Comparison of ENCODE assay signal across 9 mouse cellular contexts in the genomic region with DNA sequence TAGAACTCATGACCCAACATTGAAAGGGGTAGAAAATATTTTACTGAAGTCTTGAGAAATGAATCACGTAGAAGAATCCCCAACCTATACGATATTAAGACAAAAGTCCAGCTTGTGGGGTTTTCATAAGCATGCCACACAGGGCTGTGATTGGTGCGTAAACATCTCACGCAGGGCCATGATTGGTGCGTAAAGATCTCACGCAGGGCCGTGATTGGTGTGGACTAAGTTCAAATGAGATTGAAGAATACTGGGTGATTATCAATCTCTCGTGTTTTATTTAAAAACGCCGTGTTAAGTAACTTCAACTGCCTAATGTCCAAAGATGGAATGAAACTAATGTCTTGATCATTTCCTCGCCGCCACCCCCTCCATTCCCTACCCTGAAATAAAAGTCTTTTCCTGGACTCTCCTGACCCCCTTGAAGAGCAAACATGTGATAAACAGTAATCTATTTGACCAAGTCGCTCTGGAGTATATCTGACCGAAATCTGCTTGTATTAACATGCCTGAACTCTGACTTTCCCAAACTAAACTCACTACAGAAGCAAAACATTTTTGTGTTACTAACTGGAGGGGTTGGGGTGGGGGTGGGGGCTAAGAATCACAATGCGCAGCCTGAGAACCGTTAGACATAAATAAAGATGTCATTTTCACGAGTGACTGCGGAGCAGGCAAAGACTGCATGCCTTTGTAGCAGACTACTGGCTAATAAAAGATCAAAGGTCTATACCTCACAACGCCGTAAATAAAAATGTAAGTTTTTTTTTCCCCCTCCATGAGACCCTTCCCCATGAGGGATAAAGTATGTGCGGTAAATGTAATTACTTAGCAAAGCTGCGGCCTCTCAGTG. TPM values are rescaled to one million over a fixed set of nuclear protein-coding genes. Genes with fewer than 3 reads are reported as not detected.
DNase-seq lines count a peak whose midpoint lies in the region; ATAC-seq lines count a peak whose summit lies in the region.
"Had no signal": no experiment of that assay in that cellular context is flagged by ENCODE, and none has a peak within 500 bp of the region (broad histone marks: within the 10 kb centered on the region; RNA-seq: fewer than 3 reads in every experiment).

No protein-coding gene starts in this region.

- H3K27ac ChIP-seq in hindbrain, embryonic 11.5 days (ENCODE audit: low read depth, low read length), result no peak overlapping the region
- peak overlapping the region; percentile 28; the same call in 1 of the 2 replicates for H3K27ac ChIP-seq in midbrain, embryonic 10.5 days (replicated peaks)
- H3K27ac ChIP-seq: macrophage had no signal

- intact Hi-C loops in heart, postnatal 25 days (cut with DNase I), result loop anchor here (5.0 to 10.0 kb wide), 2 partner anchors 90 to 383 kb away; no protein-coding TSS in a partner anchor

- no peaks in the 10 kb centered on the region for H3K4me1 ChIP-seq in hindbrain, embryonic 11.5 days (replicated peaks; ENCODE audit: control insufficient read depth, insufficient read depth, low read length)
- H3K4me1 ChIP-seq in midbrain, embryonic 10.5 days, result peaks cover 20% of the 10 kb centered on the region

- H3K27me3 ChIP-seq in hindbrain, embryonic 11.5 days (ENCODE audit: control insufficient read depth, insufficient read depth, low read length), result no peaks in the 10 kb centered on the region
- peaks cover 5% of the 10 kb centered on the region for H3K27me3 ChIP-seq in midbrain, embryonic 10.5 days (ENCODE audit: low read depth, poor library complexity, severe bottlenecking)

- no peaks in the 10 kb centered on the region for H3K9me3 ChIP-seq in hindbrain, embryonic 11.5 days (ENCODE audit: control insufficient read depth, low read length)
- no peaks in the 10 kb centered on the region for H3K9me3 ChIP-seq in midbrain, embryonic 10.5 days (replicated peaks)

- DNase-seq in heart, adult 11 months, result peak; percentile 77
- DNase-seq in heart, postnatal 25 days (ENCODE audit: low spot score), result no peak
- DNase-seq in R1 (ENCODE audit: low read depth, low spot score), result peak; percentile 25
- DNase-seq in hindbrain, embryonic 11.5 days (ENCODE audit: low spot score), result no peak
- DNase-seq in midbrain, embryonic 10.5 days (ENCODE audit: low spot score), result no peak
- DNase-seq in adrenal gland, postnatal 14 days, result no peak
- no peak for DNase-seq in thymus, postnatal 36 days

- peak; percentile 28; the same call in 1 of the 2 replicates for ATAC-seq in hindbrain, embryonic 11.5 days (ENCODE audit: low FRiP score)
- ATAC-seq in megakaryocyte-erythroid progenitor cell, adult 5-6 weeks (replicated peaks; ENCODE audit: low FRiP score, low TSS enrichment, poor library complexity, severe bottlenecking), result no peak

- H3K4me2 ChIP-seq in hindbrain, embryonic 11.5 days (replicated peaks; ENCODE audit: low read depth, low read length), result no peak overlapping the region; the same call in 1 of the 2 replicates

- H3K9ac ChIP-seq in hindbrain, embryonic 11.5 days (ENCODE audit: low read depth, low read length), result no peak overlapping the region

- no peaks in the 10 kb centered on the region for H3K36me3 ChIP-seq in hindbrain, embryonic 11.5 days (ENCODE audit: control insufficient read depth, insufficient read depth, low read length)
- no peaks in the 10 kb centered on the region for H3K36me3 ChIP-seq in midbrain, embryonic 10.5 days

- H3K4me3 ChIP-seq in hindbrain, embryonic 11.5 days (ENCODE audit: low read depth, low read length), result no peak overlapping the region
- H3K4me3 ChIP-seq in midbrain, embryonic 10.5 days, result peak overlapping the region; percentile 24

- 74% methylated on average over 22 of the region's 22 CpGs for WGBS in hindbrain, embryonic 11.5 days
- WGBS in midbrain, embryonic 10.5 days, result 78% methylated on average over 22 of the region's 22 CpGs

RNA-seq across cellular contexts. Expression of a gene that starts 27.0 kb away (rescaled TPM):
- 100 to 1,000 TPM; 101 to 106 TPM for total RNA-seq in heart, postnatal 25 days (2021)
- polyA plus RNA-seq in hindbrain, embryonic 11.5 days (2014; fragmentation: Nextera tagmentation; extraction: Ambion mirVana), result 4.2 and 9.2 TPM in 2 replicates
- 3.2 TPM in 2 replicates for polyA plus RNA-seq in midbrain, embryonic 10.5 days (2016; fragmentation: Nextera tagmentation; extraction: Ambion mirVana)
- 37.0 and 40.0 TPM in 2 replicates for total RNA-seq in adrenal gland, postnatal 14 days (2021)
- total RNA-seq in megakaryocyte-erythroid progenitor cell, adult 5-6 weeks (2014; fragmentation: Nextera tagmentation), result 0.37 TPM in 1 of 2 replicates, not detected in the other
- 0.88 TPM in 1 of 2 replicates, not detected in the other for total RNA-seq in megakaryocyte-erythroid progenitor cell, adult 5-6 weeks (2017)

Comparison
In these comparisons a context has a peak if more than half of its experiments do, and no peak if none do; other contexts are left out.
1. DNase-seq: peak in heart, adult 11 months (single experiment) and R1 (single experiment); none in heart, postnatal 25 days (single experiment), hindbrain, embryonic 11.5 days (single experiment), midbrain, embryonic 10.5 days (single experiment), adrenal gland, postnatal 14 days (single experiment) and thymus, postnatal 36 days (0 of 2).
2. RNA of a gene that starts 27.0 kb away (total RNA-seq): 101 to 106 TPM in heart, postnatal 25 days and 37.0 to 40.0 TPM in adrenal gland, postnatal 14 days; 0.37 to 0.88 TPM in megakaryocyte-erythroid progenitor cell, adult 5-6 weeks; every median in the first group is over 10 times any median in the second.